ENCODE assay signal across 18 mouse cellular contexts in genomic region chr10:108276678-108277077, GRCm38 (mm10). TPM values are rescaled to one million over a fixed set of nuclear protein-coding genes. Genes with fewer than 3 reads are reported as not detected.
"Had no signal": no experiment of that assay in that cellular context is flagged by ENCODE, and none has a peak within 500 bp of the region (broad histone marks: within the 10 kb centered on the region; RNA-seq: fewer than 3 reads in every experiment).

No protein-coding gene starts in this region.

- H3K4me3 ChIP-seq: kidney, embryonic 15.5 days; left cerebral cortex, adult 2 months; liver, embryonic 13.5 days; midbrain, embryonic 15.5 days; neural tube, embryonic 12.5 days; neural tube, embryonic 15.5 days had no signal

- H3K4me1 ChIP-seq: kidney, embryonic 15.5 days; liver, embryonic 13.5 days; midbrain, embryonic 15.5 days; neural tube, embryonic 12.5 days; neural tube, embryonic 15.5 days had no signal

- H3K9ac ChIP-seq: kidney, embryonic 15.5 days; liver, embryonic 13.5 days; midbrain, embryonic 15.5 days; neural tube, embryonic 12.5 days; neural tube, embryonic 15.5 days had no signal

- H3K4me2 ChIP-seq: kidney, embryonic 15.5 days; liver, embryonic 13.5 days; midbrain, embryonic 15.5 days; neural tube, embryonic 12.5 days; neural tube, embryonic 15.5 days had no signal

- H3K9me3 ChIP-seq: kidney, embryonic 15.5 days; liver, embryonic 13.5 days; midbrain, embryonic 15.5 days; neural tube, embryonic 12.5 days; neural tube, embryonic 15.5 days had no signal

- H3K27me3 ChIP-seq: kidney, embryonic 15.5 days; liver, embryonic 13.5 days; midbrain, embryonic 15.5 days; neural tube, embryonic 12.5 days; neural tube, embryonic 15.5 days had no signal

- ATAC-seq: midbrain, embryonic 15.5 days had no signal

- DNase-seq: kidney, adult 8-10 months; kidney, postnatal 10 days; kidney, postnatal 36 days; layer of hippocampus, postnatal 36 days; liver, embryonic 13.5 days; right cerebral cortex, adult 18-20 months; right cerebral cortex, postnatal 14 days; right cerebral cortex, postnatal 4 days; thymus, adult 2 months; thymus, postnatal 14 days; thymus, postnatal 4 days had no signal

- H3K27ac ChIP-seq: kidney, embryonic 15.5 days; left cerebral cortex, adult 2 months; liver, embryonic 13.5 days; midbrain, embryonic 15.5 days; neural tube, embryonic 12.5 days; neural tube, embryonic 15.5 days; stomach, postnatal 0 days had no signal

RNA-seq across cellular contexts. Expression of gene Pawr, which starts 55.2 kb away (rescaled TPM):
- total RNA-seq: megakaryocyte-erythroid progenitor cell, adult 5-6 weeks had no signal
